Mouse (Mus musculus) ES-Bruce4 (cell line): Measurements from ENCODE around the gene Hipk4.

Source experiments
- CTCF ChIP-seq: IDR thresholded peaks from one replicate; pipeline ENCODE4 v1.8.1; 2011; ENCODE audit warnings: low read depth, low read length
- POLR2A ChIP-seq: IDR thresholded peaks from one replicate; pipeline ENCODE4 v1.8.1; 2011; ENCODE audit warnings: low read length; ENCODE audit not compliant: insufficient read depth

GRCm38 (mm10) chr7:27510809-27511208 lies 12.3 kb upstream of the Hipk4 start:
- TF ChIP-seq CTCF (no peak), POLR2A (no peak)
